Mouse (Mus musculus) testis, adult 2 months (tissue): ENCODE data around the gene Ncf4. TPM values are rescaled to one million over a fixed set of nuclear protein-coding genes. Genes with fewer than 3 reads are reported as not detected.

ENCODE experiments used
- H3K27ac ChIP-seq: fragments of 200-500 bp; 2 replicates; pipeline ENCODE4 v1.5.1; 2012; ENCODE audit warnings: low read depth, low read length; ENCODE audit not compliant: control insufficient read depth, insufficient read depth
- H3K27me3 ChIP-seq: fragments of 200-500 bp; 2 replicates; pipeline ENCODE4 v1.6.1; 2012; ENCODE audit warnings: mild to moderate bottlenecking, low read length, moderate library complexity; ENCODE audit not compliant: control insufficient read depth, insufficient read depth
- H3K36me3 ChIP-seq: fragments of 200-500 bp; 2 replicates; pipeline ENCODE4 v1.6.1; 2012; ENCODE audit warnings: mild to moderate bottlenecking, low read length; ENCODE audit not compliant: control insufficient read depth, insufficient read depth
- H3K4me1 ChIP-seq: fragments of 200-500 bp; 2 replicates; pipeline ENCODE4 v1.6.1; 2012; ENCODE audit warnings: low read length; ENCODE audit not compliant: control insufficient read depth, insufficient read depth
- H3K4me3 ChIP-seq: fragments of 200-500 bp; 2 replicates; pipeline ENCODE4 v1.5.1; 2012; ENCODE audit warnings: low read depth, mild to moderate bottlenecking, low read length, moderate library complexity, mixed read lengths; ENCODE audit not compliant: control insufficient read depth
- CTCF ChIP-seq: fragments of 200-500 bp; IDR thresholded peaks from 2 replicates; pipeline ENCODE4 v1.5.1; 2012; ENCODE audit warnings: low read depth, mild to moderate bottlenecking, inconsistent platforms, low read length, moderate library complexity; ENCODE audit not compliant: control insufficient read depth, insufficient read depth, insufficient replicate concordance
- POLR2A ChIP-seq: fragments of 200-500 bp; IDR thresholded peaks from 2 replicates; pipeline ENCODE4 v1.6.1; 2012; ENCODE audit warnings: low read depth, mild to moderate bottlenecking, inconsistent platforms, low read length, moderate library complexity; ENCODE audit not compliant: control insufficient read depth
- polyA plus RNA-seq: library from polyadenylated mRNA; depleted of rRNA; stranded (reverse); fragments of >200 nt; gene quantifications from 2 replicates; pipeline ENCODE4 v1.2.3, GENCODE M21; 2012

The Ncf4 gene
- polyA plus RNA-seq, 1 experiment: 0.68 TPM

DNA sequence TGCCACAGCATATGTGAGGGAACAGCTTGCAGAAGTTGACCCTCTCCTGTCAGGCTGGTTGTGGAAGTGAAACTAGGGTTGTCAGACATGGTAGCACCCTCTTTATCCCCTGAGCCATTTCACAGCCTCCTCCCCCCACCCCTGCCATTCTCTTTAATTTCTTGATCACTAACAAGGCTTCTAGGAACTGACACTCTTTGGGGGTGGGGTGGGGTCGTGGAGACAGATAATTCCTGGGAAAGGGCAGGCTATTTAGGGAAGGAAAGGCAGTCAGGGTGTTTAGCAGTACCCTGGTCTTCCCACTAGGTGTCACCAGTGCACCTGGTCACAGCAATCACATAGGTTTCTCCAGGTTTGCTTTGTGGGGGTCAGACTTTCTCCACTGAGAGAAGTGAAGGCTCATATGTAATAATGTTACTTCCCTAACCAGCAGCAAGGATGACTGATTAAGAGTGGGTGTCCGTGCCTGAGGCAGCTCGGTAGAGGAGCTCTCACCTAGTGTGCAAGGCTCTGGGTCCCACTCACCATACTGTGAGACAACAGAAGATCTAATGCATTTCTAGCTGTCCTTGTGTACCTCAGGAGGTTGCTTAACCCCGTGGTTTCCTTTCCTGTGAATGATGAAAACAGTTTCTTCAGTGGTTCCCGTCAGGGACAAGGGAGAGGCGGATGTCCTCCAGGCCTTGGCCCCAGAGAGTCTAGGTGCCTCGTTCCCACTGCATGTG, 12.9 kb downstream of the Ncf4 start:
- TF ChIP-seq CTCF (peak; percentile 47; the same call in 1 of the 2 replicates), POLR2A (no peak)
- H3K27ac ChIP-seq: peak overlapping the region; percentile 55
- H3K36me3 ChIP-seq: no peaks in the 10 kb centered on the region
- H3K4me3 ChIP-seq: no peak overlapping the region
- H3K4me1 ChIP-seq: peaks cover 2% of the 10 kb centered on the region
- H3K27me3 ChIP-seq: no peaks in the 10 kb centered on the region

DNA sequence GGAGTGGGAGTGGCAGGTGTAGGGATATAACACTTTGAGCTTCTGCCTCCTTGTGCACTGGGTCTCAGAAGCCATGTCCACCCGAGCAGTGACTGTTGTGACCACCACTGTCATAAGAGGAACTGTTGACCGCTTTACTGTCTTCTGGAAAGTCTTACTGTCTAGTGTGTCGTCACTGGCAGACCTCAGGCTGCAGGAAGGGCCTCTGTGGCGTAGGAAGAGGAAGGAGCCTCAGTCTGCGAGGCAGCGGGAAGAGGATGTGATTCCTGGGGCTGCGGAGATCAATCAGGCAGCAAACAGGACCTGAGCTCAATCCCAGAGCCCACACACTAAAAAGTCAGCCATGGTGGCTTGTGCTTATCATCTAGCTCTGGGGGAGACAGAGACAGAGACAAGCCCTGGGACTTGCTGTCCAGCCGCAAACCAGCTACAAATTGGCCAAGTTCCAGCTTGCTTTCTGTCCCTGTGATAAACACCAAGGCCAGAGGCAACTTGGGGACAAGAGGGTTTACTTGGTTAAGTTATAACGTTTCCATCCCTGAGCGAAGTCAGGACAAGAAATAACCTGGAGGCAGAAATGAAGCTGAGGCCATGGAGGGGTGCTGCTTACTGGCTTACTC, 13.8 kb downstream of the Ncf4 start:
- H3K36me3 ChIP-seq: no peaks in the 10 kb centered on the region
- TF ChIP-seq CTCF (no peak), POLR2A (no peak)
- peaks cover 2% of the 10 kb centered on the region for H3K4me1 ChIP-seq
- H3K4me3 ChIP-seq: no peak overlapping the region
- peak overlapping the region; percentile 55 for H3K27ac ChIP-seq
- H3K27me3 ChIP-seq: no peaks in the 10 kb centered on the region

DNA sequence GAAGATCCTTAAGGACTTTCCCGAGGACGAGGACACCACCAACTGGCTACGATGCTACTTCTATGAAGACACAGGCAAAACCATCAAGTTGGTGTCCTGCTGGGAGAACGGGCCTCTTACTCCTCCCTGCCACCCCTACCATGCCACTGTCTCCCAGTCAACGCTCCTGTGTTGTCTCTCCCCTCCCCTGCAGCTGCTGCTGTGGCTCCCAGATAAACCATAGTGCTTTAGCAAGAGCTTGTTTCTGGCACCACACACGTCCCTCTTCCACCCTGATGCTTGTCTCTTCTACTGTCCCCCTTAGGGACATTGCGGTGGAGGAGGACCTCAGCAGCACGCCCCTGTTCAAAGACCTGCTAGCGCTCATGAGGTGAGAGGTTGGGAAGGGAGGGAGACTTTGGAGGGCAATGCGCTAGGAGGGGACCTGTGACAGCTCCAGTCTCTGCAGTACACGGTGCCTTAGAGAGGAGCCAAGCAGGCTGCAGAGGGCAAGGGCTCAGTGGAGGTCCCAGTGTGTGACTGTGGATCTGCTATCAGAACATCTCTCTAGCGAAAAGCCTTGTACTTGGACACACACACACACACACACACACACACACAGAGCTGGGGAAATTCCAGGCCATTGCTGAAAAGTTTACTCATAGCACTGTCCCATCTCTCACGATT, 16.2 kb downstream of the Ncf4 start:
- peaks cover 2% of the 10 kb centered on the region for H3K4me1 ChIP-seq
- no peak overlapping the region for H3K27ac ChIP-seq
- no peaks in the 10 kb centered on the region for H3K27me3 ChIP-seq
- TF ChIP-seq POLR2A (no peak), CTCF (no peak)
- no peak overlapping the region for H3K4me3 ChIP-seq
- H3K36me3 ChIP-seq: no peaks in the 10 kb centered on the region

DNA sequence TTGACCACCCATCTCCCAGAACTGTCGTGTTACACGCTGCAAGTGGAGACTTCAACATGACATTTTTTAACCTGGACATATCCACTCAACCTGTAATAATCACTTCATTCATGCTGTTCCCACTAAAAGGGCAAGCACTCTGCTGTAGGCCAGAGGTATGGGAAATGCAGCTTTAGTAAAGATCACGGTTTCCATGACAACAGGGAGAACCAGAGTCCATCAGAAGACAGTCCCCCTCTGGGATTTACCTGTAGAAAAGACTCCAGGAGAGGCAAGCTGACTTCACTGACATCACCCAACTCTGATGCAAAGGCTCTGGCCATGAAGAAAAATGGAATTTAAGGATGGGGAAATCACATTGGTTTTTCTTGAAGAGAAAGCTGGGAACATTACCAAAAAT, 18.7 kb downstream of the Ncf4 start:
- Histone ChIP-seq H3K27ac (no peak overlapping the region), H3K4me1 (no peaks in the 10 kb centered on the region), H3K36me3 (no peaks in the 10 kb centered on the region), H3K4me3 (no peak overlapping the region), H3K27me3 (no peaks in the 10 kb centered on the region)
- TF ChIP-seq POLR2A (no peak), CTCF (no peak)

DNA sequence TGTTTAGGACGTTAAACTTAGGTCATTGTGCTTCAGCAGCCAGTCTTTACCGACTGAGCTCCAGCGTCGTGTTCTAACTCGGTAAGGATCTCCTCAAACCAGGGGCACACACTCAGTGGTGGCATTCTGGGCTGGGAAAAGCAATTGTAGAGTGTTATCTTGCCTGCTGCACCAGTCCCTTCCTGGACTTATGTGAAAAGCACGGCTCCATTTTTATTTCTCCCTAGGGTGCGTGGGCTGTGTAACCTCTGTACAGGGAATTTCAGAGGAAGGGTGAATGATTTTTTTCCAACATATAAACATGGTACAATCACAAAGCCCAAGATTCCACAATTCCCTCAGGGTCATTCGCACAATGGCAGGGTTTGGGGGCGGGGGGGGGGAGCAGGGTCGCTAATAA, 22.8 kb downstream of the Ncf4 start:
- Histone ChIP-seq H3K4me1 (no peaks in the 10 kb centered on the region), H3K27ac (no peak overlapping the region), H3K36me3 (no peaks in the 10 kb centered on the region), H3K4me3 (no peak overlapping the region), H3K27me3 (no peaks in the 10 kb centered on the region)
- TF ChIP-seq POLR2A: no peak
- no peak for TF ChIP-seq CTCF

DNA sequence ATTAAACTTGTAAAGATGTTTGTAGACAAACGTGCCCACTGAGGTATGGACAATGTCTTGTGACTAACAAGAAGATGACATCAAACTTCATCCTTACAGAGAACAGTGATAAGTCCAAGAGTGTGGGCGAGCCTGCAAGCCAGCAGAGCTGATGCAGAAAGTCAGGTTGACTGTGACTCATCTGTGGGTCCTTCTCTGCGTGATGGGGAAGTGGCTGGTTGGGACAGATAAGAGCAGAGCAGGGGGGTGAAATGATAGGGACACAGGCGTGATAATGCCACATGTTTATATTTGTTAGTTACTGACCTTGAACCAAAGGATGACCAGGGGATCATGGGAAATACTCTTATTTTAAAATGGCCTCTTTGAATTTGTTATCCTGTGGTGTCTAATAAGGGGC, 23.3 kb downstream of the Ncf4 start:
- Histone ChIP-seq H3K27me3 (no peaks in the 10 kb centered on the region), H3K36me3 (no peaks in the 10 kb centered on the region), H3K27ac (no peak overlapping the region), H3K4me3 (no peak overlapping the region), H3K4me1 (no peaks in the 10 kb centered on the region)
- no peak for TF ChIP-seq POLR2A
- no peak for TF ChIP-seq CTCF

DNA sequence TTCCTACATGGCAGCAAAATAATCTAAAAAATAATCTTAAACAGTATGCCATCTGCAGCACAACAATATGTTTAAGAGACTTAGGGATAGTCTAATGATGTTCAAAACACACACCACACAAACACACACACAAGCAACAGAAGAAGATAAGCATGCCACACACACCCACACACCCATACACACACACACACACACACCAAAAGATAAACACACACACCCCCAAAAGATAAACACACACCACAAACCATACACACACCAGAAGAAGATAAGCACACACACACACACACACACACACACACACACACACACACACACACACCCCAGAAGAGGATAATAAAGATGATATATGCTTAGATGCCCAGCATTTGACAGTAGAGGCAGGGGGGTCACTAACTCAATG, 26.6 kb downstream of the Ncf4 start:
- TF ChIP-seq CTCF: no peak
- TF ChIP-seq POLR2A: no peak

More for the DNA sequence above, 26.6 kb downstream of the Ncf4 start:
- no peak overlapping the region for H3K4me3 ChIP-seq
- no peak overlapping the region for H3K27ac ChIP-seq
- no peaks in the 10 kb centered on the region for H3K27me3 ChIP-seq
- no peaks in the 10 kb centered on the region for H3K4me1 ChIP-seq
- H3K36me3 ChIP-seq: no peaks in the 10 kb centered on the region
